Mouse (Mus musculus): ENCODE data around the gene Pcsk4. TPM values are rescaled to one million over a fixed set of nuclear protein-coding genes. Genes with fewer than 3 reads are reported as not detected.
"Not testable (repeated sequence)": the region's sequence is repeated elsewhere in the genome, so short reads cannot be mapped to it uniquely, and the experiment has no call there.

Pcsk4 gene
- total RNA-seq, 2 experiments from 2014 or later = 0.67 to 7.0 TPM

GRCm38 (mm10) chr10:80348981-80349380 lies 19.7 kb upstream of the Pcsk4 start:
- no peak for ATAC-seq (replicated peaks; ENCODE audit: poor library complexity)

- ATAC-seq (replicated peaks; ENCODE audit: poor library complexity) = peak; percentile 36
Observed at GRCm38 (mm10) chr10:80348244-80348781, 19.0 kb upstream of the Pcsk4 start, which contains the start of gene Adamtsl5. Adamtsl5 (minus strand) TSS chr10:80348412.

- ATAC-seq (replicated peaks; ENCODE audit: poor library complexity) = no peak
Observed at GRCm38 (mm10) chr10:80347514-80347967, 18.2 kb upstream of the Pcsk4 start.

GRCm38 (mm10) chr10:80345929-80346328 lies 16.6 kb upstream of the Pcsk4 start:
- ATAC-seq (replicated peaks; ENCODE audit: poor library complexity) = not testable (repeated sequence)

GRCm38 (mm10) chr10:80345122-80345521 lies 15.8 kb upstream of the Pcsk4 start:
- no peak for ATAC-seq (replicated peaks; ENCODE audit: poor library complexity)

GRCm38 (mm10) chr10:80344131-80344661 lies 14.9 kb upstream of the Pcsk4 start:
- peak; percentile 47 for ATAC-seq (replicated peaks; ENCODE audit: poor library complexity)

- no peak for ATAC-seq (replicated peaks; ENCODE audit: poor library complexity)
Observed at GRCm38 (mm10) chr10:80343425-80343895, 14.2 kb upstream of the Pcsk4 start.

DNA sequence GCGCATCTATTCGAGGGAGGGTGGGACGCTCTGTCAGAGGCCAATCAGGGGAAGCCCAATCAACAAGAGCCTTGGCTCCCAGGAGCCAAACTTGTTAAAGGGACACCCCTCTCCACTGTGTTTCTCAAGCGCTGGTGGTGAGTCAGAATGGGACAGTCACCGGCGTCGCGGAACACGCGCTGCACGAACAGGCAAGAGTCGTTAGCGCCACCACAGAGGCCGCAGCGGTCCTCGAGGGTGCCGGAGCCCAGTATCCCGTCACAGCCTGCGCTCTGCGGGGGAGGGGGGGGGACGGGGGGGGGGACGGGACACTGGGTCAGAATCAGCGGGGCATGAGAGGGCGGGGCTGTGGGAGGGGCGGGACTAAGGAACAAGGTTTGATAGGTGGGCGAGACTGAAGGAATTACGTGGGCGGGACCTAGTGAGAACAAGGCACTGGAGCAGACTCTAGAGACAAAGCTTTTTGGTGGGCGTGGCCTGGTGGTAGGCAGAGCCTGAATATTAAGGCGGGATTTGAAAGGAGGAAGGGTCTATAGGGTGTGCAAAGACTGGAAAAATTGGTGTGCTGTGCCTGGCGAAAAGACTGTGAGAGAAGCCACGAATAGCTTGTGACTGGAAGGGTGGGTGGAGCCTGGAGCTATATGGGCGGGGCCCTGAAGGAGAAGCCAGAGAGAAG lies 13.6 kb upstream of the Pcsk4 start:
- ATAC-seq (replicated peaks; ENCODE audit: poor library complexity) = peak; percentile 27

DNA sequence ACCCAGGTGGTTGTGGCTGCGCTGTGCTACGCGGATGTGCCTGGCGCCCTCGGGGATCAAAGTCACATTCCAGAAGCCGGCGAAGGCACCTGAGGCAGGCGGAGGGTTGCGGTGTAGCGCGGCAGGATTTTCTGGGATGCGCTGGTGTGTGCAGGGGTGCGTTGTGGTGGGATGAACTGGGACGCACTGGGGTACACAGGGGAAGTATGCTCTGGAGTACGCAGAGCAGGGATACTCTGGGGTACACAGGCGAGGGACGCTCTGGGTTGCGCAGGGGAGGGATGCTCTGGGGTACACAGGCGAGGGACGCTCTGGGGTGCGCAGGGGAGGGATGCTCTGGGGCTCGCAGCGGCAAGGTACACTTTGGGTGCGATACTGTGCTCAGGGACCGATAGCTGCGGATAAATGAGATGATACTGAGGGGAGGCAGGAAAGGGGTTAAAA lies 13.0 kb upstream of the Pcsk4 start:
- ATAC-seq (replicated peaks; ENCODE audit: poor library complexity) = no peak

- no peak for ATAC-seq (replicated peaks; ENCODE audit: poor library complexity)
Observed at GRCm38 (mm10) chr10:80341491-80342304, 12.4 kb upstream of the Pcsk4 start.

GRCm38 (mm10) chr10:80341026-80341425 lies 11.7 kb upstream of the Pcsk4 start:
- no peak for ATAC-seq (replicated peaks; ENCODE audit: poor library complexity)

DNA sequence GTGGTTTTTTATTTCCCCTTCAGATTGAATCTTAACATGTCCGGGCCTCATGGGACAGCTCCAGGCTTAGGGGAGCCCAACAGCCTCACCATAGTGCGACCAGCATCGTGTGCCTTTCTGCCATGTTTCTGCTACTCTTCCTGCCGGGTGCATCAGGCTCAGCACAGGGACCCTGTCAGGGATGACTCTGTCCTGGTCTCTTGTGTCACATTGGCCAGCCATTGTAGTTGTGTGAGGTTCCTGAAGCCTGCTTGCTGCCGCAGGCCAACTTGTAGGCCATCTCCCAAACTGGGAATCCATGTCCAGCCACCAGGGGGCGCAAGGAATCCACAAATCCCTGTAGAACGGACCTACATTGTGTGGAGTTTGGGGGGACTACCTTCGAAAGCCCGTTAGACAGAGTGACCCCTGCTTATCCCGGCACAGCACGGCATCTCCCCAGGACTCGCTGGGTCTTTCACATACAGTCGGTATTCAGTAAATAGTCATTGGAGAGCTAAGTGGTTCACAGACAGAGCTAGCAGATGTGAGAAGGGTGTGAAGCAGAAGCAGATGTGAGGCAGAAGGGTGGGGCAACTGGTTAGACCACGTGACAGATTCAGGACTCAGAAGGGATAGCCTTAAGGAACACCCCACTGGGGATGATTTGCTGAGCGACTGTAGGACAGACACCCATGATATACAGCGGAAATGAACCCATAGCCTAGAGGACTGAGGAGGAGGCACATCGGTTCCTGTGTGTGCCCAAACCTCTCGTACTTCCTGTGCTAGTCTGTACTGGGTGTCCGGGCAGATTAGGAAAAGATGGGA lies 10.8 kb upstream of the Pcsk4 start:
- ATAC-seq (replicated peaks; ENCODE audit: poor library complexity) = peak; percentile 23; the same call in 1 of the 2 replicates

GRCm38 (mm10) chr10:80336263-80336662 lies 7.0 kb upstream of the Pcsk4 start:
- no peak for ATAC-seq (replicated peaks; ENCODE audit: poor library complexity)

GRCm38 (mm10) chr10:80332525-80332989 lies 3.3 kb upstream of the Pcsk4 start:
- ATAC-seq (replicated peaks; ENCODE audit: poor library complexity) = no peak

- peak; percentile 25 for ATAC-seq (replicated peaks; ENCODE audit: poor library complexity)
Observed at GRCm38 (mm10) chr10:80331636-80332524, 2.6 kb upstream of the Pcsk4 start.

DNA sequence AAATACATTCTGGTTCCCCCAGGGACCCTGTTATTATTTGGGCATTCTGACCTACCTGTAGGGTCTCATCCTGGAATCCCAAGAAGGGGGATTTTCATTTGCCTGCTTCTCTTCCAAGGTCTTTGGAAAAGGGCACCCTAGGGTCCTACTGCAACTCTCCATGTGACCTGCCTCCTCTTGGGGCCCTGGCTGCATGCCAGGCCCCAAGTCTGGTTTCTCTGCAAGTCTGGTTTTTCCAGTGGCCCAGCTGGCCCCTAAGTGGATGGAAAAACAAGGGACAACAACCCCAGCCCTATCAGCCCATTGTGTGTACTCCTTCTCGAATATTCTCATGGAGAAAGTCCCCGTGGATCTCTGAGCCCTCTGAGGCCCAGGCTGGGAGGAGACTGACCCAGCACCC lies 1.6 kb upstream of the Pcsk4 start:
- no peak for ATAC-seq (replicated peaks; ENCODE audit: poor library complexity)

GRCm38 (mm10) chr10:80330084-80330483 lies 786 bp upstream of the Pcsk4 start:
- ATAC-seq (replicated peaks; ENCODE audit: poor library complexity) = no peak

- no peak for ATAC-seq (replicated peaks; ENCODE audit: poor library complexity)
Observed at GRCm38 (mm10) chr10:80325045-80325444, 4.3 kb downstream of the Pcsk4 start.

All from megakaryocyte progenitor cell, adult 5-6 weeks (primary cell).